Mouse (Mus musculus) erythroblast, adult 5-6 weeks (primary cell): ENCODE measurements around the gene Olfr352. TPM values are rescaled to one million over a fixed set of nuclear protein-coding genes. Genes with fewer than 3 reads are reported as not detected.

ENCODE experiments used
- ATAC-seq: replicated peaks from 2 replicates; pipeline ENCODE4 v1.8.0; 2016; ENCODE audit warnings: moderate number of reproducible peaks, mild to moderate bottlenecking, moderate TSS enrichment, inconsistent platforms; ENCODE audit not compliant: poor library complexity, low FRiP score, severe bottlenecking
- total RNA-seq, 2 experiments: library from RNA; stranded (forward) in 1 of 2; stranded (reverse) in 1 of 2; fragments of 150-400 nt in 1 of 2; fragments of 200-764, 138-1000 nt in 1 of 2; gene quantifications; 2 replicates each; pipeline versions ENCODE4 v1.2.3 to v1.2.4; 2015 to 2017; ENCODE audit warnings: low replicate concordance in 2 of 2

The Olfr352 gene
- not detected in 2 replicates for total RNA-seq (2015; ENCODE audit: low replicate concordance)
- total RNA-seq (2017; ENCODE audit: low replicate concordance), result not detected in 2 replicates

GRCm38 (mm10) chr2:36868160-36868559, at the start of gene Olfr352:
TSS of gene Olfr352 (plus strand) at chr2:36868460.
- no peak for ATAC-seq

- ATAC-seq, result no peak
Observed at GRCm38 (mm10) chr2:36846010-36846409, 22.2 kb upstream of the Olfr352 start, which contains the start of gene Olfr350. TSS of gene Olfr350 (plus strand) at chr2:36846310.

GRCm38 (mm10) chr2:36862560-36862959, 5.7 kb upstream of the Olfr352 start, which contains the start of gene Olfr351:
TSS of gene Olfr351 (minus strand) at chr2:36862660.
- no peak for ATAC-seq

- ATAC-seq, result no peak
Observed at GRCm38 (mm10) chr2:36892836-36893235, 24.6 kb downstream of the Olfr352 start, which contains the start of gene Olfr353. TSS of gene Olfr353 (minus strand) at chr2:36892936.

- ATAC-seq, result no peak
Observed at GRCm38 (mm10) chr2:36897114-36897513, 28.9 kb downstream of the Olfr352 start.

GRCm38 (mm10) chr2:36905380-36905779, 37.1 kb downstream of the Olfr352 start, which contains the start of gene Olfr354:
TSS of gene Olfr354 (plus strand) at chr2:36905680.
- ATAC-seq, result no peak

Other genes starting within 250 kb of the Olfr352 start
- gene Olfr345, start 228.4 kb upstream of the Olfr352 start, total RNA-seq (2015; ENCODE audit: low replicate concordance), result not detected in 2 replicates
- not detected in 2 replicates for gene Olfr345, start 228.4 kb upstream of the Olfr352 start, total RNA-seq (2017; ENCODE audit: low replicate concordance)
- gene Olfr346, start 182.7 kb upstream of the Olfr352 start, total RNA-seq (2015; ENCODE audit: low replicate concordance), result not detected in 2 replicates
- gene Olfr346, start 182.7 kb upstream of the Olfr352 start, total RNA-seq (2017; ENCODE audit: low replicate concordance), result not detected in 2 replicates
- gene Olfr347, start 136.6 kb upstream of the Olfr352 start, total RNA-seq (2015; ENCODE audit: low replicate concordance), result not detected in 2 replicates
- not detected in 2 replicates for gene Olfr347, start 136.6 kb upstream of the Olfr352 start, total RNA-seq (2017; ENCODE audit: low replicate concordance)
- not detected in 2 replicates for gene Olfr348, start 84.2 kb upstream of the Olfr352 start, total RNA-seq (2015; ENCODE audit: low replicate concordance)
- gene Olfr348, start 84.2 kb upstream of the Olfr352 start, total RNA-seq (2017; ENCODE audit: low replicate concordance), result not detected in 2 replicates
- not detected in 2 replicates for gene Olfr50, start 77.9 kb upstream of the Olfr352 start, total RNA-seq (2015; ENCODE audit: low replicate concordance)
- gene Olfr50, start 77.9 kb upstream of the Olfr352 start, total RNA-seq (2017; ENCODE audit: low replicate concordance), result not detected in 2 replicates
- not detected in 2 replicates for gene Olfr3, start 51.4 kb upstream of the Olfr352 start, total RNA-seq (2015; ENCODE audit: low replicate concordance)
- not detected in 2 replicates for gene Olfr3, start 51.4 kb upstream of the Olfr352 start, total RNA-seq (2017; ENCODE audit: low replicate concordance)
- not detected in 2 replicates for gene Olfr350, start 22.1 kb upstream of the Olfr352 start, total RNA-seq (2015; ENCODE audit: low replicate concordance)
- not detected in 2 replicates for gene Olfr350, start 22.1 kb upstream of the Olfr352 start, total RNA-seq (2017; ENCODE audit: low replicate concordance)
- not detected in 2 replicates for gene Olfr351, start 5.8 kb upstream of the Olfr352 start, total RNA-seq (2015; ENCODE audit: low replicate concordance)
- gene Olfr351, start 5.8 kb upstream of the Olfr352 start, total RNA-seq (2017; ENCODE audit: low replicate concordance), result not detected in 2 replicates
- not detected in 2 replicates for gene Olfr353, start 24.5 kb downstream of the Olfr352 start, total RNA-seq (2015; ENCODE audit: low replicate concordance)
- gene Olfr353, start 24.5 kb downstream of the Olfr352 start, total RNA-seq (2017; ENCODE audit: low replicate concordance), result not detected in 2 replicates
- gene Olfr354, start 37.2 kb downstream of the Olfr352 start, total RNA-seq (2015; ENCODE audit: low replicate concordance), result not detected in 2 replicates
- under 0.01 and 0.26 TPM in 2 replicates for gene Olfr354, start 37.2 kb downstream of the Olfr352 start, total RNA-seq (2017; ENCODE audit: low replicate concordance)
- not detected in 2 replicates for gene Olfr355, start 60.4 kb downstream of the Olfr352 start, total RNA-seq (2015; ENCODE audit: low replicate concordance)
- not detected in 2 replicates for gene Olfr355, start 60.4 kb downstream of the Olfr352 start, total RNA-seq (2017; ENCODE audit: low replicate concordance)
- not detected in 2 replicates for gene Olfr356, start 68.7 kb downstream of the Olfr352 start, total RNA-seq (2015; ENCODE audit: low replicate concordance)
- gene Olfr356, start 68.7 kb downstream of the Olfr352 start, total RNA-seq (2017; ENCODE audit: low replicate concordance), result not detected in 2 replicates
- not detected in 2 replicates for gene Olfr357, start 125.4 kb downstream of the Olfr352 start, total RNA-seq (2015; ENCODE audit: low replicate concordance)
- gene Olfr357, start 125.4 kb downstream of the Olfr352 start, total RNA-seq (2017; ENCODE audit: low replicate concordance), result not detected in 2 replicates
- not detected in 2 replicates for gene Olfr358, start 140.9 kb downstream of the Olfr352 start, total RNA-seq (2015; ENCODE audit: low replicate concordance)
- gene Olfr358, start 140.9 kb downstream of the Olfr352 start, total RNA-seq (2017; ENCODE audit: low replicate concordance), result not detected in 2 replicates
- not detected in 2 replicates for gene Olfr360, start 197.3 kb downstream of the Olfr352 start, total RNA-seq (2015; ENCODE audit: low replicate concordance)
- gene Olfr360, start 197.3 kb downstream of the Olfr352 start, total RNA-seq (2017; ENCODE audit: low replicate concordance), result not detected in 2 replicates
- not detected in 2 replicates for gene Olfr361, start 220.8 kb downstream of the Olfr352 start, total RNA-seq (2015; ENCODE audit: low replicate concordance)
- not detected in 2 replicates for gene Olfr361, start 220.8 kb downstream of the Olfr352 start, total RNA-seq (2017; ENCODE audit: low replicate concordance)
- not detected in 2 replicates for gene Olfr362, start 249.4 kb downstream of the Olfr352 start, total RNA-seq (2015; ENCODE audit: low replicate concordance)
- gene Olfr362, start 249.4 kb downstream of the Olfr352 start, total RNA-seq (2017; ENCODE audit: low replicate concordance), result not detected in 2 replicates